Mouse (Mus musculus) bone marrow macrophage, adult 2 months (primary cell): Measurements from ENCODE around the gene AU022252.

Source experiments
- CTCF ChIP-seq: IDR thresholded peaks from 2 replicates; pipeline ENCODE4 v1.5.1; 2012; ENCODE audit warnings: low read depth, mild to moderate bottlenecking, low read length, moderate library complexity
- POLR2A ChIP-seq: IDR thresholded peaks from 2 replicates; pipeline ENCODE4 v1.6.1; 2012; ENCODE audit warnings: mild to moderate bottlenecking, low read depth, low read length, borderline replicate concordance

DNA sequence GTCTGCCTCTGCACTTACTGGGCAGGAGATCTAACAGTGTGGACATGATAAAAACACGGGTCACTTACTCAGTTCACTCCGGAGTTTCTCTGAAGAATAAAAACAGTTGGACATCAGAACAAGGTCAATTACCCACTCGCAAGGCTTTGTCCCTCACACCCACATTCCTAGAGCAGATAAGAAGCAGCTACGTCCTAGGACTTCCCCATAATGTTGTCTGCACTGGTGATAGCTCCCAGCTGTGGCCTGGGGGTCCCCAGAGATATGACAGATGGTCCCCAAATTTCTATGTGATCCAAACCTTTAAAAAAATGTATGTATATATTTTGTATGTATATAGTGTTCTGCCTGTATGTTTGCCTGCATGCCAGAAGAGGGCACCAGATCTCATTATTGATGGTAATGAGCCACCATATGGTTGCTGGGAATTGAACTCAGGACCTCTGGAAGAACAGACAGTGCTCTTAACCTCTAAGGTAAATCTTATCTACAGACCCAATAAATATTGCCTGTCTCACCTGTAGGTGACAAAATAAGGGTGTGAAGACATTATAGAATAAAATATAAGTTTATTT lies 52.3 kb downstream of the AU022252 start:
- no peak for TF ChIP-seq CTCF
- TF ChIP-seq POLR2A: no peak
